Mouse (Mus musculus) adipocyte (in vitro differentiated cells): ENCODE results near the gene 2310011J03Rik.

Experiments
- DNase-seq: peaks from one replicate; pipeline ENCODE4 v3.0.0-alpha.2; 2016; ENCODE audit warnings: low spot score

2310011J03Rik gene

GRCm38 (mm10) chr10:80341491-80342304 lies 21.4 kb upstream of the 2310011J03Rik start:
- no peak for DNase-seq

GRCm38 (mm10) chr10:80341026-80341425 lies 20.7 kb upstream of the 2310011J03Rik start:
- no peak for DNase-seq

GRCm38 (mm10) chr10:80339941-80340750 lies 19.8 kb upstream of the 2310011J03Rik start:
- peak; percentile 80 for DNase-seq

DNA sequence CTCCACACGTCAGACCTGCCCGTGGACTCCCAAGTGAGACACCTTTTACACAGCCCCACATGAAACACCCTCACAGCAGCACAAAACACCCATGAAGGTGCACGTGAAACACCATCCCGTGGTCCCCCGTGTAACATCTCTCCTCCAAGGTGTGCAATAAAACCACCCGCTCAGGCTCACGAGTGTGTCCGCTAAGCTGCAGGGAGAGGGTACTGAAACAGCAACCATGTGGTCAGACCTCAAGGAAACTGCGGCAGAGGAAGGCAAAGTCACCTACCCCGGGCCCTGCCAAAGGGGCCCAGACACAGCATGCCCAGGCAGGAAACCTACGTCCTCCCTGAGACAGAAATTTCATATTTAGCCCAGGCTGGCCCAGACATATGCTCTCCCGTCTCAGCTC lies 15.9 kb upstream of the 2310011J03Rik start:
- DNase-seq: no peak

GRCm38 (mm10) chr10:80332525-80332989 lies 12.2 kb upstream of the 2310011J03Rik start:
- peak; percentile 75 for DNase-seq

- DNase-seq: peak; percentile 70
Measured at GRCm38 (mm10) chr10:80331636-80332524, 11.5 kb upstream of the 2310011J03Rik start.

DNA sequence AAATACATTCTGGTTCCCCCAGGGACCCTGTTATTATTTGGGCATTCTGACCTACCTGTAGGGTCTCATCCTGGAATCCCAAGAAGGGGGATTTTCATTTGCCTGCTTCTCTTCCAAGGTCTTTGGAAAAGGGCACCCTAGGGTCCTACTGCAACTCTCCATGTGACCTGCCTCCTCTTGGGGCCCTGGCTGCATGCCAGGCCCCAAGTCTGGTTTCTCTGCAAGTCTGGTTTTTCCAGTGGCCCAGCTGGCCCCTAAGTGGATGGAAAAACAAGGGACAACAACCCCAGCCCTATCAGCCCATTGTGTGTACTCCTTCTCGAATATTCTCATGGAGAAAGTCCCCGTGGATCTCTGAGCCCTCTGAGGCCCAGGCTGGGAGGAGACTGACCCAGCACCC lies 10.6 kb upstream of the 2310011J03Rik start:
- no peak for DNase-seq

DNA sequence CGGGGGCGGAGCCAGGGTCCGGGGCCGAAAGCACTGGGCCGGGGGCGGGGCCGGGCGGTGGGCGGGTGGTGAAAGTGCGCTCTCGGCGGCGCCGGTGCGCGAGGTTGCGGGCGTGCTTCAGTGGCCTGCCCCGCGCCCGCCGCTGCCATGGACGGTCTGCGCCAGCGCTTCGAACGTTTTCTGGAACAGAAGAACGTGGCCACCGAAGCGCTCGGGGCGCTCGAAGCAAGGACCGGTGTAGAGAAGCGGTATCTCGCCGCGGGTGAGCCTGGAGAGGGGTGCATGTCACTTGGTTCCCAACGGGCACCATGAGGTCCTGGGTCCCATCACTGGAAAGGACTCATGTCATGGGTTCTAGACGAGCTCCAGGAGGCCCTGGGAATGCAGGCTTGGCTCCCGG lies 9.7 kb upstream of the 2310011J03Rik start:
- no peak for DNase-seq

DNA sequence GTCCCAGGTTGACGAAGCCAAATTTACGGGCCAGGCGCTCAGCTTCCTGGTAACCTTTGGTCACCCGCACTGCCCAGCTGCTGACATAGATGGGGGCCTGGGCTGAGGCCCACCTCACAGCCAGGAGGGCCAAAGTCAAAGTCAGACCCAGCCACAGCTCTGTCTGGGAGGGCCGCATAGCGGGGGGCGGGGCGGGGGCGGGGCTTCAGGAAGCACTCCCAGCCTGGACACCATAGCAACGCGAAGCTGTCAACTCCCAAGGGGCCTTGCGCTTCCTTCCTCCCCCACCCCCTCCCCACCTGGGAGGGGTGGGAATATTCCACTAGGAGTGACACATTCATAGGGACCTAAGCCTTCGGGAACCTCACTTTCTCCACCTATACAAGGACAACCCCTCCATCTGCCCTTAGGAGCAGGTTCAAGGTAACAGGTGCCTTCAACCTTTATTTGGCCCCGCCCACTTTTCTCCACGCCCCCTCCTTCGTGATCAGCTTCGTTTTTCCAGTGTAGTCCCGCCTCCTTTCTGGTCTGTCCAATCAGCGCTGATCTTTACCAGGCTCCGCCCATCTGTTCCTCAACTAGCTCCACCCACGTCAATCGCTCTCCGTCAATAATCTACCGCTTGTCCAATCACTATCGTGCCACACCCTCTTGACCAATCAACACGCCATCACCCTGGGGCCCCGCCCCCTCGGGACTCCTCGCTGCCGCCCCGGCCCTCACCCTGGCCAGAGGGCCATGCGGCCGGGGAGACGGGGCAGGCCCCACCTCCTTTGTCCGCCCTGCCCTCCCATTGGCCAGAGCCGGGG lies 9.1 kb upstream of the 2310011J03Rik start, which contains the start of the genes Pcsk4 and Reep6:
Pcsk4 (minus strand) TSS at position 226 of the 809 bp plus-strand sequence.
Reep6 (plus strand) TSS at position 681 of the 809 bp plus-strand sequence.
- peak; percentile 70 for DNase-seq

GRCm38 (mm10) chr10:80325045-80325444 lies 4.7 kb upstream of the 2310011J03Rik start:
- DNase-seq: no peak

DNA sequence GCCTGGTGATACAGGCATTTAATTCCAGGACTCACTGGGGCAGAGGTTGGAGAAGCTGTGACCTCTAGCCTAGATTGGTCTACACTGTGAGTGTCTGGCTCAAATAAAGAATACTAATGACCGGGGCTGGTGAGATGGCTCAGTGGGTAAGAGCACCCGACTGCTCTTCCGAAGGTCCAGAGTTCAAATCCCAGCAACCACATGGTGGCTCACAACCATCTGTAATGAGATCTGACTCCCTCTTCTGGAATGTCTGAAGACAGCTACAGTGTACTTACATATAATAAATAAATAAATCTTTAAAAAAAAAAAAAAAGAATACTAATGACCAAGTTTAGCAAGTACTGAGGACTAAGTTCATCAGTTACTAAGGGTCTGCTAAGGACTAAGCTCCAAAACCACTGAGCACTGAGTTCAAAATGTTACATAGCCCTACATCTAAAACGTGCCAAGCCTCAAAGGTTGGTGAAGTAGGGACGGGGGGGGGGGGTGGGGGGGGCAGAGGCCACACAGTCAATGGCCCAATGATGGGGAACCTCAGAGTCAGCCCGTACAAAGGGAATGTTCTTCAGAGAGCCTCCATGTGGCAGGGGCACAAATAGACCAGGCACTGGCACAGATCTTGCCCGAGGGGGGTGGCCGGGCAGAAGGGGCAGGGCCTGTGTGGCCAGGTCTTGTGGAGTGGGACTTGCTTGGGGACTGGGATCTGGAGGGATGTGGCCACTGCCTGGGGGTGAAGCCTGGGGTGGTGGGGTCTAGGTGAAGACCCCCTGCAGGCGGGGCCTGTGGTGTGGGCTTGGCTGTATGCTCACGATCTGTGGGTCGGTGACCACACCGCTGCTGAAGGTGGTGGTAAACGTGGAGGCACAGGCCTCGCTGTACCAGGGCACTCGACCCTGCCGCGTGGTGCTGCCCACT lies 4.0 kb upstream of the 2310011J03Rik start:
- peak; percentile 24 for DNase-seq

DNA sequence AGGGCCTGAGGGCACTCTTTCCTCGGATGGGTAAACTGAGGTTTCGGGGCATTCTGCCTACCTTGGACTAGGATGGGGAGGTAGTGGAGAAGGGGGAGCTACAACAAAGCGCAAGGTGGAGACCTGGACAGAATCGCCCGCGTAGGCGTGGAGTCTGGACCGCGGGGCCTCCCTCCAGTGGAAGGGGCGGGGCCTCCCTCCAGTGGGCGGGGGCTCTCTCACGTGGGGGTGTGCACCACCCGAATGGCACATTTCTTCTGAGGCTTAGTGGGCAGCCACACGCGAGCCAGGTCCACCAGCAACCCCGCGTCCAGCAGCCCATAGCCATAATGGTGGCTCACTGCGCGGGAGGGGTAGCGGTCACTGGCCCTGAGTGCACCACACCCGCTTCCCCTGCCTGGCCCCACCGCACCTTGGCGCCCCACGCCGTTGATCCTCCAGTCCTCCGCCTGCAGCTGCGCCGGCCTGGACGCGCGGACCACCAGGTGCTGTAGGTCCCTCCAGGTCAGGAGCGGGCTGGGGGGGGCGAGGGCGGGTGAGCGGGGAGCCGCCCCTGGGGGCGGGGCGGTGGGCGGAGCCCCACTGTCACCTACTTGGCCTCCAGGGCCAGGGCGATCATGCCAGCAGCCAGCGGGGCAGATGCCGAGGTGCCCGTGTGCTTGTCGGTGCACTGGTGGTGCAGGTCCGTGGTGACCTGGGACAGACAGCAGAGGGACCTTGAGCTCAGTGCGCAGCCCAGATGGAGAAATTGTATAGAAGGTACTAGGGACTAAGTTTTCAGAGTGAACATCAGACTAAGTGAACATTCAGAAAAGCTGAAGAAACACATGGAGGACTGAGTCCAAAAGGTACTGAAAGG lies 3.2 kb upstream of the 2310011J03Rik start:
- DNase-seq: peak; percentile 85

GRCm38 (mm10) chr10:80322811-80323211 lies 2.5 kb upstream of the 2310011J03Rik start:
- DNase-seq: peak; percentile 23

DNA sequence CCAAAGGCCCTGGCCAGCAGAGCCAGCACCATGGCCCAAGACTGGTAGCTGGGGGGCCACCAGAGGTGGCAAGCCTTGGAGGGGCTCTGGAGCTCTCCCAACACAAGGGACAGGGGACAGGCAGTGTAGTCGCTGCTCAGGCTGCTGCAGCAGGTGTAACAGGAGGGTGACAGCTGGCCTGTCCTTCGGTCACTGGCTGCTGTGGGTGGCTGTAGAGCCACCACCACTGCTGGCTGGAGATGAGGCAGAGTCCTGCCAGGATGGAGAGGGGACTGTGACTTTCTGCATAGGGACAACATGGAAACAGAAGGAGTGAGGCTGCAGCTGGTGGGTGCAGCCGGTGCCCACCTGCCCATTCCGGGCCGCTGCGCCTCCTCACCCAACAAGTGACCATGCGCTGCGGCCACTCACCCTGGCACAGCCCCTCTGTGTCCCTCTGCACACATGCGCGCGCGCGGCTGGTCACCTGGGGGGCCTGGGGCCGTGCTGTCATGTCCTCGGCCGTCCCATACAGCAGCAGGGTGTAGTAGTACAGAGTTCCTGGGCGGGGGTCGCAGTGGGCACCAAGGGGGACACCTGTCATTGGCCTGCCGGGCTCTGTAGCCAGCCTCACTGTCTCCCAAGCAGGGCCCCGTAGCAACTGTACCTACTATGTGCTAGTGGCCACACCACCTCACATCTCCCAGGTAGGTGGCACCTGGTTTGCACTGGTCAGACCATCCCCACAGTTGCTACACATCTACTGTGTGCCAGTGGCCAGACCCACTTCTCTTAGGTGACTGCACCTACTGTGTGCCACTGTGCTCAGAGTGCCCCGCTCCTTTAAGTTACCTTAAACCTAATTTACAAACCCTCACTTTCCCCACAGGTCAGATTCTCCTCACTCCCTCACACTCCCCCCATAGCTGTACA lies 1.6 kb upstream of the 2310011J03Rik start:
- no peak for DNase-seq

DNA sequence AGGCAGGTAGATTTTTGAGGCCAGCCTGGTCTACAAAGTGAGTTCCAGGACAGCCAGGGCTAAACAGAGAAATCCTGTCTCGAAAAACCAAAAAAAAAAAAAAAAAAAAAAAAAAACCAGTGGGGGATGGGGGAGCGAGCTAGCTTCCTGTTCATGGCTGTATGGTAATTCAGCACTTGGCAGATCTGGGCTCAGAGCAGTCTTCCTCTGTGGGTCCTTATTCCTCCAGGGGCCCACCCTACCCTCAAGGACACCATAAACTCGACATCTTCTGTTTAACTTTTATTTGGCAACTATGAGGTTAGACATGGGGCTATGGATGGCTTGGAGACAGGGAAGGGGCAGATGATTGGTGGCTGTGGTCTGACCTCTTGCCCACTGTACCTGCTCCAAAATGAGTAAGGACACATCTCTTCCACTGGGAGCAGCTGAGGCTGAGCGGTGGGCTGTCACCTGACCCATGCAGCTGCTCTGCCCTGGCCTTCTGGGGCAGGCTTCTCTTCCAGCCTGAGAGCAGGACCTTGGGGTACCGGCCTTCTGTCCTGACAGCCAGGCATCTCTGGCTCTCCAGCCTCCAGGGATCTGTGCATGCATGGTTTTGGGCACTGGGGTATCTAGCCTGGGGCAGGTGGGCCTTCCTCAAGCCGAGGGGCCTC lies 805 bp upstream of the 2310011J03Rik start:
- no peak for DNase-seq

DNA sequence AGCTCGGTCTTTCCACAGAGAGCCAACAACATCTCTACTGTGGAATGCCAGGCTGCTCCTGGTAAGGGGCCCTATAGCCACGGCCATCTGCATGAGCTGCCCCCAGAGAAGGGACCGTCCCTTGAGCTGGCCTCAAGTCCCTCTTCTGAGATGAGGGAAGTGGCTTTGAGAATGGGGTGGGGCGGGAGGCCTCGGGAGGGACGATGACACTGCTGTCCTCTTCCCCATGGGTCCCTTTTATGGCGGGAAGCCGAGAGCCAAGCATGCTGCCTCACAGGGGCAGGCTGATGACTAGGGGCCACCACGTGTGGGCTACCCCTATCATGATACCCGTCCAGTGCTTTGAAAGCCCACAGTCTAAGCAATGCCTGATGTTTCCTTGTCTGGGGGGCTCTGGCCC lies 3.3 kb downstream of the 2310011J03Rik start:
- no peak for DNase-seq

- DNase-seq: no peak
Measured at GRCm38 (mm10) chr10:80316359-80316781, 4.0 kb downstream of the 2310011J03Rik start.
